Mouse (Mus musculus) testis, adult 2 months (tissue): ENCODE data around the gene H60b. TPM values are rescaled to one million over a fixed set of nuclear protein-coding genes. Genes with fewer than 3 reads are reported as not detected.
"Not testable (repeated sequence)": the region's sequence is repeated elsewhere in the genome, so short reads cannot be mapped to it uniquely, and the experiment has no call there.

Source experiments
- H3K27ac ChIP-seq: fragments of 200-500 bp; 2 replicates; pipeline ENCODE4 v1.5.1; 2012; ENCODE audit warnings: low read depth, low read length; ENCODE audit not compliant: control insufficient read depth, insufficient read depth
- H3K27me3 ChIP-seq: fragments of 200-500 bp; 2 replicates; pipeline ENCODE4 v1.6.1; 2012; ENCODE audit warnings: mild to moderate bottlenecking, low read length, moderate library complexity; ENCODE audit not compliant: control insufficient read depth, insufficient read depth
- H3K36me3 ChIP-seq: fragments of 200-500 bp; 2 replicates; pipeline ENCODE4 v1.6.1; 2012; ENCODE audit warnings: mild to moderate bottlenecking, low read length; ENCODE audit not compliant: control insufficient read depth, insufficient read depth
- H3K4me1 ChIP-seq: fragments of 200-500 bp; 2 replicates; pipeline ENCODE4 v1.6.1; 2012; ENCODE audit warnings: low read length; ENCODE audit not compliant: control insufficient read depth, insufficient read depth
- H3K4me3 ChIP-seq: fragments of 200-500 bp; 2 replicates; pipeline ENCODE4 v1.5.1; 2012; ENCODE audit warnings: low read depth, mild to moderate bottlenecking, low read length, moderate library complexity, mixed read lengths; ENCODE audit not compliant: control insufficient read depth
- CTCF ChIP-seq: fragments of 200-500 bp; IDR thresholded peaks from 2 replicates; pipeline ENCODE4 v1.5.1; 2012; ENCODE audit warnings: low read depth, mild to moderate bottlenecking, inconsistent platforms, low read length, moderate library complexity; ENCODE audit not compliant: control insufficient read depth, insufficient read depth, insufficient replicate concordance
- POLR2A ChIP-seq: fragments of 200-500 bp; IDR thresholded peaks from 2 replicates; pipeline ENCODE4 v1.6.1; 2012; ENCODE audit warnings: low read depth, mild to moderate bottlenecking, inconsistent platforms, low read length, moderate library complexity; ENCODE audit not compliant: control insufficient read depth
- polyA plus RNA-seq: library from polyadenylated mRNA; depleted of rRNA; stranded (reverse); fragments of >200 nt; gene quantifications from 2 replicates; pipeline ENCODE4 v1.2.3, GENCODE M21; 2012

The H60b gene
- polyA plus RNA-seq, 1 experiment = not detected

DNA sequence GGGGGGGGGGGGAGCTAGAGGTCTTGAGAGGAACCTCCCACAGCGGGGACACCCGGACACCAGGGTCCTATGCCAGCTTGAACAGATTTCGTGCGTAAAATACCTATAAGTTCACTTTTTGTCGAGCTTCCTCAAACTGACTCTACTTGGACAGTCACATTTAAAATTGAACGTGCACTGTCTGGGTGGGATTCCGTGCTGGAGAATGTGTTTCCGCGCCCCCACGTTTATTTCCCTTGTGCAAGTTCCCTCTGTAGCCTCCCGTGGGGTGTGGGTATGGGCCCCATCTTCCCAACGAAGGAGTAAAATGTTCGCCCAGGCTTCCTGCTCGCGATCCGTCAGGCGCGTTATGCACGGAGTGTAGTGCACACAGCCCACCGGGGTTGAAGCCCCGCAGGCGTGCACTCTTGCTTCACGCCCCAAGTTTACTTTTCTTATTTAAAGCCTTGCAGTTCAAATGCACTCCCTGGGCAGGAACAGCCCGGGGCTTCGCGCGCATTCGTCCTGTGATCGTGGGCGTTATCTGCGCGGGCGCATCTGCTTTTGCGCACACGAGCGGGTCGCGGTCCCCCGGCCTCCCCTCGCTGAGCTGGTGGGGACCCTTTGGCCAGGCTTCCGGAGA lies 115.4 kb downstream of the H60b start:
- H3K4me3 ChIP-seq = no peak overlapping the region
- H3K27ac ChIP-seq = no peak overlapping the region
- no peak for TF ChIP-seq CTCF
- TF ChIP-seq POLR2A = no peak
- H3K36me3 ChIP-seq = no peaks in the 10 kb centered on the region
- H3K4me1 ChIP-seq = no peaks in the 10 kb centered on the region; the same call in none of the 2 replicates
- no peaks in the 10 kb centered on the region for H3K27me3 ChIP-seq

DNA sequence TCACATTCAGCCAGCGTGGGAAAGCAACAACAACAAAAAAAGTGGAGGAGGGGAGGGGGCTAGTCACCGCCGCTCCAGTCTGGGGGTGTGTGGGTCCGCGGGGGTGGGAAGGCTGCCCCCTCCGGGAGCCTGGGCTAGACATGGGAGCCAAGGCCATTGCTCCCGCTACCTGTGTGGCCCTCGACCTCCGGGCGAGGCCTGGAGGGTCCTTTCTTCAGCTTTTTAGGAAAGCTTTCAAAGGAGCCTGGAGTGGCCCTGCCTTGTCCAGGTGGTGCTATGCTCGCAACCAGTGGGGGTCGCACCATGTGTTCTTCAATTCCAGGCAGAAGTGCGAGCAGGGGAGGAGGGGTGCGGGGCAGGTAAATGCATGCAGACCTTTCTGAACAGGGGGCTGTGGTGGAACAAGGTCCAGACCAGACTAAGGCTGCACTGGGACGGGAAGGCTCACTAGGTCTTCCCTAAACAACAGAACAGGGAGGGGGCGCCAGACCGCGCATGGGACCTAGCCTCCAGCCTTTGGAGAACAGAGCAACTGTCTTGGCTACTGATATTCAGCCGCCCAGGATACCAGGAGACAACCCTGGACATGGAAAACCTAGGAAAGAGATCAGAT lies 116.2 kb downstream of the H60b start:
- no peaks in the 10 kb centered on the region for H3K36me3 ChIP-seq
- TF ChIP-seq POLR2A (no peak), CTCF (no peak)
- no peaks in the 10 kb centered on the region for H3K27me3 ChIP-seq
- no peaks in the 10 kb centered on the region; the same call in none of the 2 replicates for H3K4me1 ChIP-seq
- no peak overlapping the region for H3K27ac ChIP-seq
- no peak overlapping the region for H3K4me3 ChIP-seq

DNA sequence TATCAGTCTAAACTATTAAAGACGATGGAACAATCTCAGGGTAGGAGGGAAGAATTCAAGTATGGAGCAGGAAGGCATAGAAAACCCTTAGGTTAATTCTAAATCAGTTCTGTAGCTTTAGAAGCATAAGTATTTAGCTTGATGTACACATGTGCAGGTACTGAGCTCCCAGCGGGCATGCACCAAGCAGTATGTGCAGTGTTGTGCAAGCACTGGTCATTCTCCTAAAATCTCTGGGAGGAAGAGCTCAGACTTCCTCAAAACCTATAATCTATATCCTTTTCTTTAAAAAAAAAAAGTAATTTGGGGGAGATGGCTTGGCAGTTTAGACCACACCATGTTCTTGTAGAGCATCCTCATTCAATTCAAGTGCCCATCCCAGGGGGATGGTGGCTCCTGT lies 120.1 kb downstream of the H60b start:
- not testable (repeated sequence) for H3K27ac ChIP-seq, H3K4me1 ChIP-seq, H3K36me3 ChIP-seq, H3K4me3 ChIP-seq, H3K27me3 ChIP-seq

DNA sequence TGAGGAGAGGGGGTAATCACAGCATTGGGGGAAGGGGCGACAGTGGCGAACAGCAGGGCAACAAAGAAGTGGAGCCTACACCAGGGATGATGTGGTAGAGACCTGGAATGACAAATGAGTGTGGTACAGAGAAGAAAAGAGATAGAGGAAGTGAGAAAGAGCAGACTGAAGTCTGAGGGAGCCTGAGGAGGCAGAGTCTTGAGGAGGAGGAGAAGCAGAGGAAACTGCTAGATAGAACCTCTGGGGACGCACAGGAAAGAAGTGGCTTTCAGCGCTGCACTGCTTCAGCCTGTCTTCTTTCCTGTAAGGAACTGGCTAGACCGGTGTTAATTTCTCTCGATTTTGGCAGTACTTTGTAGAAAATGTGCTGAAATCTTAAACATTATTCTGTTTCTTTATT lies 124.4 kb downstream of the H60b start:
- H3K4me3 ChIP-seq = no peak overlapping the region
- no peaks in the 10 kb centered on the region for H3K4me1 ChIP-seq
- no peaks in the 10 kb centered on the region for H3K36me3 ChIP-seq
- no peaks in the 10 kb centered on the region for H3K27me3 ChIP-seq
- TF ChIP-seq CTCF (no peak), POLR2A (no peak)
- H3K27ac ChIP-seq = no peak overlapping the region

DNA sequence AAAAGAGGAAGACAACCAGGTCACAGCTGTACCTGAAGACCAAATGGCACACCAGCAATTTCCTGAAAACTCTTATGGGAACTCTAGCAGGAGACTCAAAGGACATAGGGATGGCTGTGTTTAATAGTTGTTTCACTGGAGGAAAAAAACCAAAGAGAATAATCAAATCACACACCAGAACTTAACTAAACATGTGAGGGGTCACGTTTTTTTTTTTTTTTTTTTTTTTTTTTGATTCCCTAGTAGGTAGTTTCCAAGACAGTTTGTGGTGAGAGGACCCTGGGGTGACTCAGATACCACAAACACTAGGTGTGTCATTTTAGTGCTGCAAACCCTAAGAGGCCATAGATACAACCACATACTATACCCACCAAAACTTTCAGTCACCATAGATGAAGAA lies 137.3 kb downstream of the H60b start:
- H3K27me3 ChIP-seq = no peaks in the 10 kb centered on the region
- H3K36me3 ChIP-seq = no peaks in the 10 kb centered on the region
- H3K4me3 ChIP-seq = no peak overlapping the region
- no peaks in the 10 kb centered on the region for H3K4me1 ChIP-seq
- TF ChIP-seq CTCF = no peak
- TF ChIP-seq POLR2A = no peak
- no peak overlapping the region for H3K27ac ChIP-seq

DNA sequence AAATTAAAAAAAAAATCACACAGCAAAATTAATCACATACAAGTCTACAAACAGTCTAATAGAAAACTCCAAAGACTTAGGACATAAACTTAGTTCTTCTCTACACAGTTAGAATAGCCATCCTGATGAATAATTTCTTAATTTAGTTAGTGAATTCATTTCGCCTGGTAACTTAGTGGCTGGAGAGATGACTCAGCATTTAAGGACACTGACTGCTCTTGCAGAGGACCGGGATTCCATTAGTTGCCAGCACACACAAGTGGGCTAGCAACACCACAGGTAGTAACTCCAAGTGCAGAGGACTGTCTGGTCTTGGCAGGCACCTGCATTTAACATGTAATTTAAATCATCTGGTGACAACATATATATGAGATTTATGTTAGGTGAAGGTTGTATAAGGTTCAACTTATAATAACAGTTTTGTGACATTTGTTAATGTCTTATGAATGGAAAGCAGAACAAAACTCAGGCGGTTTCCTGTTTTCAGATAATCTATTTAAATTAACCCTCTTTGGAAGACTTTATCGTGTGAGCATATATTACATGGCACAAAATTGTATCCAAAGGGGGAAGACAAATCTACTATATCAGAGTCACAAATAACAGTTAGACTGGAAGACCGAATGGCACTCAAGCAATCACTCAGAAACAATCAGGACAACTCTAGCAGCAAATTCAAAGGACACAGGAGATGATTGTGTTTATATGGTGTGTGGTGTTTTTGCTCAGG lies 138.8 kb downstream of the H60b start:
- no peaks in the 10 kb centered on the region for H3K27me3 ChIP-seq
- H3K36me3 ChIP-seq = no peaks in the 10 kb centered on the region
- TF ChIP-seq POLR2A = no peak
- no peak for TF ChIP-seq CTCF
- H3K4me3 ChIP-seq = no peak overlapping the region
- no peak overlapping the region for H3K27ac ChIP-seq
- H3K4me1 ChIP-seq = no peaks in the 10 kb centered on the region

DNA sequence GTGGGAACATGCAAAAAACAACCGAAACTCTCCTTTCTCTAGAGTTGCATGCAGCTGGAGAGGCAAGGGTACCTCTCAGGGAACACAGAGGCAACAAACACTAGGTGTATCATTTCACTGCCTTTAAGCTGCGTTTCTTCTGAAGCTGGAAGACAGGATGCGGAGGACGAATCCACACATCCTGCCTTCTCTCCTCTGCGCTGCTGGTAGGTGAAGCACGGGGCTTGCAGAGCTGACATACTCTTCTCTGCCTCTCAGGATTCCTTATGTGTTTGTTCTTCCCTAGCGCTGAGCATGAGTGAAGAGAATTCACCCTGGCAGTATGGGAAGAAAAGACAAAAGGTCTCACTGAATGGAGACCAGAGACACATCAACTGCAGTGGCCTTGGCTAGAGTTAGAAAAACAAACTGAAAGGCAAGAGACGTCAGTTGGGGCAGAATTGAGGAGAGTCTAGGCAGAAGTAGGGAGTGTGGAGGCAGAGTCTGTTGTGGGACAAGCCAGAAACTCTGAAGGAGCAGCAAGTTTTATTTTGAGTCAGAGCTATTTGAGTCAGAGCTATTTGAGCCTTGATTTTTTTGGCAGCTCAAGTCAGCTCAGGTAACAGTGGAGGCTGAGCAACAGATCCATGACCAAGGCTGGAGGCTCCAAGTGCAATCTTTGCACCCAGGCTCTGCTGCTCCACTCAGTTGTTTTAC lies 139.5 kb downstream of the H60b start:
- H3K4me1 ChIP-seq = no peaks in the 10 kb centered on the region
- no peaks in the 10 kb centered on the region for H3K27me3 ChIP-seq
- no peaks in the 10 kb centered on the region for H3K36me3 ChIP-seq
- no peak for TF ChIP-seq CTCF
- no peak for TF ChIP-seq POLR2A
- no peak overlapping the region for H3K27ac ChIP-seq
- no peak overlapping the region for H3K4me3 ChIP-seq
